ENCODE assay signal across 23 mouse cellular contexts in genomic region chr17:27568228-27568627, GRCm38 (mm10). TPM values are rescaled to one million over a fixed set of nuclear protein-coding genes. Genes with fewer than 3 reads are reported as not detected.
"Had no signal": no experiment of that assay in that cellular context is flagged by ENCODE, and none has a peak within 500 bp of the region (broad histone marks: within the 10 kb centered on the region; RNA-seq: fewer than 3 reads in every experiment).

No protein-coding gene starts in this region.

- DNase-seq: gastrocnemius, postnatal 14 days; gastrocnemius, postnatal 36 days; heart, adult 18-20 months; heart, postnatal 10 days; kidney, adult 11 months; kidney, adult 2 months; kidney, adult 9 months; kidney, postnatal 14 days; kidney, postnatal 36 days; liver; liver, embryonic 13.5 days; liver, postnatal 0 days had no signal

- H3K27ac ChIP-seq: hindbrain, embryonic 13.5 days; hindbrain, embryonic 15.5 days; hindbrain, postnatal 0 days; kidney, embryonic 15.5 days; kidney, postnatal 0 days; left cerebral cortex, adult 2 months; limb, embryonic 10.5 days; limb, embryonic 12.5 days; liver, embryonic 13.5 days; liver, embryonic 15.5 days had no signal

- H3K4me3 ChIP-seq: hindbrain, embryonic 13.5 days; hindbrain, embryonic 15.5 days; kidney, embryonic 15.5 days; left cerebral cortex, adult 2 months; limb, embryonic 10.5 days; limb, embryonic 12.5 days; liver, embryonic 13.5 days; liver, embryonic 15.5 days had no signal

- H3K27me3 ChIP-seq: hindbrain, embryonic 13.5 days; hindbrain, embryonic 15.5 days; kidney, embryonic 15.5 days; limb, embryonic 12.5 days; liver, embryonic 13.5 days had no signal

RNA-seq across cellular contexts. Expression of gene Grm4, which starts 47.0 kb away (rescaled TPM):
- total RNA-seq: gastrocnemius, postnatal 14 days; hematopoietic stem cell, adult 5-6 weeks had no signal
- polyA plus RNA-seq: heart, embryonic 14.5 days; liver, embryonic 13.5 days; liver, postnatal 0 days had no signal
